Mouse (Mus musculus): ENCODE data around the gene Izumo4. TPM values are rescaled to one million over a fixed set of nuclear protein-coding genes. Genes with fewer than 3 reads are reported as not detected.

Gene Izumo4
- polyA plus RNA-seq, 1 experiment from 2014 or later, result 24.5 TPM

DNA sequence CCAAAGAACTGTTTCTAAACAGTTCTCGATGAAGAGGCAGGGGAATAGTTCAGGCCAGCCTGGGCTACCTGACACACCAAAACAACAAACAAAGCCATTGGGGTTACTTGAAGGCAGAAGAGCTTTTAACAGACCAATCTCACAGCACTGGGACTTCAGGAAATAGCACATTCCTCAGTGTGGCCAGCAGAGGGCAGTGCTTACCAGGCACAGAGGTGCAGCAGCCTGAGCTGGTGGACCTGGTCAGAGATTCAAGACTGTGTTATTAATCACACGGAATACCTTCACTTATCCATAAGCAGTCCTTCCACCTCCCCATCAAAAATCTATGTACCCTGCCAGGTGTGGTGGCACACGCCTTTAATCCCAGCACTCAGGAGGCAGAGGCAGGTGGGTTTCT lies 45.4 kb downstream of the Izumo4 start:
- no peak for ATAC-seq
- H3K9me3 ChIP-seq (replicated peaks), result no peaks in the 10 kb centered on the region
- no peak overlapping the region for H3K27ac ChIP-seq
- no peak overlapping the region for H3K9ac ChIP-seq
- no peak overlapping the region for H3K4me2 ChIP-seq
- H3K27me3 ChIP-seq, result 0 out of 2 replicates have a peak, but pooled peaks cover 7% of the 10 kb centered on the region
- peaks cover 13% of the 10 kb centered on the region for H3K4me1 ChIP-seq
- H3K36me3 ChIP-seq (ENCODE audit: poor library complexity, severe bottlenecking), result no peaks in the 10 kb centered on the region
- no peak overlapping the region for H3K4me3 ChIP-seq
- 20% methylated on average over 3 of the region's 3 CpGs for WGBS

DNA sequence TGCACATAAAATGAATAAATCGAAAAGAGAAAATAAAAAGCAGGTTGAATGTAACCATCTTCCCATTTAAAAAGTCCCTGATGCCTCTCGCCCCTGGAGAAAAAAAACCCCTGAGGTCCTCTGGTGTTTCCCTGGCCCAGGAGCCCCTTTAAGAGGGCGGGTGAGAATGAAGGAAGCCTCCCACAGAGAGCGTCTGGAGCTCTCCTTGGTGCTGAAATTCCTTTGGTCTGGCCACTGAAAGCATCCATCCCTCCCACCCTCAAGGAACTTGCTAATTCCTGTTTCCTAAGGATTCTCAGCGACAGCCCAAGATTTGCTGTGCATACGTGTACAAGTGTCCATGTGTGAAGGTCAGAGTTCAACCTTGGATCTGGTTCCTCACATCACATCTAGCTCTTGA lies 46.6 kb downstream of the Izumo4 start:
- H3K4me3 ChIP-seq, result no peak overlapping the region
- ATAC-seq, result no peak
- no peak overlapping the region for H3K27ac ChIP-seq
- no peaks in the 10 kb centered on the region for H3K9me3 ChIP-seq (replicated peaks)
- 0 out of 2 replicates have a peak, but pooled peaks cover 7% of the 10 kb centered on the region for H3K27me3 ChIP-seq
- no peak overlapping the region for H3K9ac ChIP-seq
- peaks cover 10% of the 10 kb centered on the region for H3K4me1 ChIP-seq
- no peak overlapping the region for H3K4me2 ChIP-seq
- no peaks in the 10 kb centered on the region for H3K36me3 ChIP-seq (ENCODE audit: poor library complexity, severe bottlenecking)
- 15% methylated on average over 6 of the region's 6 CpGs for WGBS

DNA sequence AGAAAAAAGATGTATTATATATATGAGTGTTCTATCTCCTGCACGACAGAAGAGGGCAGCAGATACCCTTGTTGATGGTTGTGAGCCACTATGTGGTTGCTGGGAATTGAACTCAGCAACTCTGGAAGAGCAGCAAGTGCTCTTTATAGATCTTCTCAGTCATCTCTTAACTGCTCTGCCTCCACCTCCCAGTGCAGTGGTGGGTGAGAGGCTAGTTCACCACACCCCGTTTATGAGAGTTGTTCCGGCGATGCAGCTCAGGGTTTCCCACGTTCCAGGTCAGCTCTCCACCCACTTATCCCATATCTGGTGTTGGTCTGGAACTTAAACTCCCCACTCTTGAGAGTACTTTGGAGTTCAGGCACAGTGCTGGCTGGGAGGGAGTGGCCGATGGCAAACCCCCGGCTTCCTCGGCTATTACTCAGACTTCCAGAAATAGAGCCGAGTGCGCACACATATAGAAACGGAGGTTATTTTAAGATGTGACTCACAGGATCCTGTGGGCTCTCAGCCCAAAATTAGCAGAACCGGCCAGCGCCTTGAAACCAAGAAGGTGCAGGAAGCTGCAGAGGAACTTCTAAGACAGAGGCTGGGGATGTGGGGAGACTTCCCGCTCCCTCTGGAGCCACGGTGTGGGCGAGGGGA lies 49.3 kb downstream of the Izumo4 start:
- 17% methylated on average over 16 of the region's 16 CpGs for WGBS
- Histone ChIP-seq H3K27me3 (0 out of 2 replicates have a peak, but pooled peaks cover 2% of the 10 kb centered on the region), H3K27ac (no peak overlapping the region), H3K4me3 (peak overlapping the region; percentile 12; the same call in 1 of the 2 replicates), H3K4me2 (peak overlapping the region; percentile 38), H3K36me3 (ENCODE audit: poor library complexity, severe bottlenecking) (no peaks in the 10 kb centered on the region), H3K9me3 (replicated peaks) (no peaks in the 10 kb centered on the region), H3K4me1 (peaks cover 23% of the 10 kb centered on the region), H3K9ac (peak overlapping the region; percentile 3; the same call in 1 of the 2 replicates)
- no peak for ATAC-seq

DNA sequence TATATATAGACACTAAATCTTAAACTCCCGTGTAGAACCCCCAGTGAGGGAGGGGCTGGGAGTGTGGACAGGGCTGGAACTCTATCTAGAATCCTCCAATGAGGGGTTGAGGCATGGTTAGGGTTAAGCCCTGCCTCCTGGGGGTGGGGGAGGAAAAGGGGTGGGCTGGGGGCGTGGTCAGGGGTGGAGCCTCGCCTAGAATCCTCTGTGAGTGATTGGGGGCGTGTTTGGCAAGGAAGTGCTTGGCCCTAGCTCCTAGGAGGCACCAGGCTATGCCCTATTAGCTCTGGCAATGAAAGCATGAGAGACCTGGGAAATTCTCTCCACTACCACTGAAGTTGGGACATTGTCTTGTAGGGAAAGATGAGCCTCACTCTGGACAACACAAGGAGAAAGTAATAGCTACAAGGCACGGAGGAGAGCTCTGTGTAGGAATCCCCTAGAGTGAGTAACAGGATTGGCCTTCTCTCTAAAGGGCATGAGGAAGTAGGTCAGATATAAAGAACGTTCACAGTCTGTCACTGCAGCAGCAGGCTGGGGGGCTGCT lies 50.2 kb downstream of the Izumo4 start:
- no peak overlapping the region for H3K27ac ChIP-seq
- peak overlapping the region; percentile 12 for H3K4me3 ChIP-seq
- no peak overlapping the region for H3K9ac ChIP-seq
- H3K36me3 ChIP-seq (ENCODE audit: poor library complexity, severe bottlenecking), result no peaks in the 10 kb centered on the region
- no peaks in the 10 kb centered on the region for H3K27me3 ChIP-seq
- ATAC-seq, result peak; percentile 32
- 8% methylated on average over 6 of the region's 6 CpGs for WGBS
- H3K9me3 ChIP-seq (replicated peaks), result no peaks in the 10 kb centered on the region
- H3K4me2 ChIP-seq, result peak overlapping the region; percentile 38
- peaks cover 31% of the 10 kb centered on the region for H3K4me1 ChIP-seq

DNA sequence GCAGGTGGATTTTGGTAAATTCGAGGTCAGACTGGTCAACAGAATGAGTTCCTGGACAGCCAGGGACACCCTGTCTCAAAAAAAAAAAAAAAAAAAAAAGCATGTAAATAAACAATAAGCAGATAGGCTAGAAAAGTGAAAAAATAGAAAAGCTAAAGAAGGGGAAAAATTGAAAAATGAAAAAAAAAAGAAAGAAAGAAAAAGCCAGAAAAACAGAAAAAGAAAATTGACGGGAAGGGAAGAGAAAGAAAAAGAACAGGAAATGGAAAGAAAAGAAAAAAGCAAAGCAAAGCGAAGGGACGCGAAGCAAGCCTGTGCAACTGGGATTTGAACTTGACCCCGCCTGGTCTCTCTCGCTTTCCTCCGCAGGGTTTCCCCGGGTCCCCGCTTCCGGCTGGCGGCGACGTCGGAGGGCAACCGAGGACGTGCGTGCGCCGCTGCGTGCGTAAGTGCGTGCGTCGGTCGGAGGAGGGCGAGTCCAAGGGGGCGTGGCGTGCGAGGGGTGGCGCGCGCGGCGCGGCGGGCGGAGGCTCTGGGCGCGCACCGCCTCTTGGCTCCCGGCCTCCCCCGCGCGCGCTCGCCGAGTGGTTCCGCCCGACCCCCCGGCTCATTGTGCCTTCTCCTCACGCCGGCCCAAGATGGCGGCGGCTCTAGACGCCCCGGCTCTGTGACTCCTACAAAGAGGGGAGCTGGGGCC lies 52.8 kb downstream of the Izumo4 start, which contains the start of gene Dot1l:
Dot1l (plus strand) TSS at position 613 of the 697 bp plus-strand sequence.
- Histone ChIP-seq H3K36me3 (ENCODE audit: poor library complexity, severe bottlenecking) (no peaks in the 10 kb centered on the region), H3K9me3 (replicated peaks) (no peaks in the 10 kb centered on the region), H3K4me2 (peak within 1 kb of the TSS; percentile 100), H3K9ac (peak within 1 kb of the TSS; percentile 96), H3K4me1 (peaks cover 55% of the 10 kb centered on the region), H3K27me3 (no peaks in the 10 kb centered on the region), H3K4me3 (peak within 1 kb of the TSS; percentile 97), H3K27ac (peak within 1 kb of the TSS; percentile 80)
- WGBS, result 1% methylated on average over 51 of the region's 57 CpGs
- peak; percentile 91 for ATAC-seq

Other genes with a start within 250 kb of the Izumo4 start
- 0.35 and 0.57 TPM in 2 replicates for gene Onecut3, start 207.3 kb upstream of the Izumo4 start, polyA plus RNA-seq (2015; fragmentation: Nextera tagmentation; extraction: Ambion mirVana)
- 0.33 and 0.36 TPM in 2 replicates for gene Atp8b3, start 163.1 kb upstream of the Izumo4 start, polyA plus RNA-seq (2015; fragmentation: Nextera tagmentation; extraction: Ambion mirVana)
- gene Rexo1, start 140.6 kb upstream of the Izumo4 start, polyA plus RNA-seq (2015; fragmentation: Nextera tagmentation; extraction: Ambion mirVana), result 27.5 and 30.8 TPM in 2 replicates
- 6.6 and 7.5 TPM in 2 replicates for gene Klf16, start 124.9 kb upstream of the Izumo4 start, polyA plus RNA-seq (2015; fragmentation: Nextera tagmentation; extraction: Ambion mirVana)
- gene Abhd17a, start 111.8 kb upstream of the Izumo4 start, polyA plus RNA-seq (2015; fragmentation: Nextera tagmentation; extraction: Ambion mirVana), result 72.3 and 74.9 TPM in 2 replicates
- gene Scamp4, start 99.3 kb upstream of the Izumo4 start, polyA plus RNA-seq (2015; fragmentation: Nextera tagmentation; extraction: Ambion mirVana), result 56.7 and 69.6 TPM in 2 replicates
- 4.8 and 6.7 TPM in 2 replicates for gene Adat3, start 99.3 kb upstream of the Izumo4 start, polyA plus RNA-seq (2015; fragmentation: Nextera tagmentation; extraction: Ambion mirVana)
- gene Gm49322, start 96.2 kb upstream of the Izumo4 start, polyA plus RNA-seq (2015; fragmentation: Nextera tagmentation; extraction: Ambion mirVana), result 4.0 and 4.4 TPM in 2 replicates
- 55.0 and 73.2 TPM in 2 replicates for gene Csnk1g2, start 79.3 kb upstream of the Izumo4 start, polyA plus RNA-seq (2015; fragmentation: Nextera tagmentation; extraction: Ambion mirVana)
- 59.2 and 61.2 TPM in 2 replicates for gene Btbd2, start 45.1 kb upstream of the Izumo4 start, polyA plus RNA-seq (2015; fragmentation: Nextera tagmentation; extraction: Ambion mirVana)
- gene Mknk2, start 24.1 kb upstream of the Izumo4 start, polyA plus RNA-seq (2015; fragmentation: Nextera tagmentation; extraction: Ambion mirVana), result 52.3 and 55.1 TPM in 2 replicates
- 47.9 and 51.6 TPM in 2 replicates for gene Mob3a, start 207 bp upstream of the Izumo4 start, polyA plus RNA-seq (2015; fragmentation: Nextera tagmentation; extraction: Ambion mirVana)
- 80.2 and 82.9 TPM in 2 replicates for gene Ap3d1, start 40.1 kb downstream of the Izumo4 start, polyA plus RNA-seq (2015; fragmentation: Nextera tagmentation; extraction: Ambion mirVana)
- 19.9 and 21.1 TPM in 2 replicates for gene Dot1l, start 53.0 kb downstream of the Izumo4 start, polyA plus RNA-seq (2015; fragmentation: Nextera tagmentation; extraction: Ambion mirVana)
- 63.5 and 67.3 TPM in 2 replicates for gene Sf3a2, start 96.0 kb downstream of the Izumo4 start, polyA plus RNA-seq (2015; fragmentation: Nextera tagmentation; extraction: Ambion mirVana)
- gene Plekhj1, start 96.4 kb downstream of the Izumo4 start, polyA plus RNA-seq (2015; fragmentation: Nextera tagmentation; extraction: Ambion mirVana), result 141 and 151 TPM in 2 replicates
- gene Amh, start 103.1 kb downstream of the Izumo4 start, polyA plus RNA-seq (2015; fragmentation: Nextera tagmentation; extraction: Ambion mirVana), result 0.13 TPM in 1 of 2 replicates, not detected in the other
- gene Jsrp1, start 111.3 kb downstream of the Izumo4 start, polyA plus RNA-seq (2015; fragmentation: Nextera tagmentation; extraction: Ambion mirVana), result 0.26 TPM in 1 of 2 replicates, not detected in the other
- 1,581 and 1,699 TPM in 2 replicates for gene Oaz1, start 124.5 kb downstream of the Izumo4 start, polyA plus RNA-seq (2015; fragmentation: Nextera tagmentation; extraction: Ambion mirVana)
- 1.7 and 2.0 TPM in 2 replicates for gene Lingo3, start 141.9 kb downstream of the Izumo4 start, polyA plus RNA-seq (2015; fragmentation: Nextera tagmentation; extraction: Ambion mirVana)
- gene Lsm7, start 153.0 kb downstream of the Izumo4 start, polyA plus RNA-seq (2015; fragmentation: Nextera tagmentation; extraction: Ambion mirVana), result 291 and 325 TPM in 2 replicates
- 40.1 and 45.3 TPM in 2 replicates for gene Sppl2b, start 153.1 kb downstream of the Izumo4 start, polyA plus RNA-seq (2015; fragmentation: Nextera tagmentation; extraction: Ambion mirVana)
- gene Tmprss9, start 169.7 kb downstream of the Izumo4 start, polyA plus RNA-seq (2015; fragmentation: Nextera tagmentation; extraction: Ambion mirVana), result 0.13 and 0.14 TPM in 2 replicates
- gene Timm13, start 198.8 kb downstream of the Izumo4 start, polyA plus RNA-seq (2015; fragmentation: Nextera tagmentation; extraction: Ambion mirVana), result 356 and 364 TPM in 2 replicates
- gene Lmnb2, start 216.1 kb downstream of the Izumo4 start, polyA plus RNA-seq (2015; fragmentation: Nextera tagmentation; extraction: Ambion mirVana), result 54.0 and 54.9 TPM in 2 replicates
- gene Gadd45b, start 227.9 kb downstream of the Izumo4 start, polyA plus RNA-seq (2015; fragmentation: Nextera tagmentation; extraction: Ambion mirVana), result 4.9 and 5.1 TPM in 2 replicates